Mouse (Mus musculus) stomach, postnatal 0 days (tissue): ENCODE data around the gene Rbak.

Source experiments
- CTCF ChIP-seq: IDR thresholded peaks from 2 replicates; pipeline ENCODE4 v1.5.1; 2016; ENCODE audit warnings: antibody characterized with exemption, low read depth, mild to moderate bottlenecking, moderate library complexity
- EP300 ChIP-seq: optimal IDR thresholded peaks from 2 replicates; pipeline ENCODE3; 2016; ENCODE audit warnings: antibody characterized with exemption

- TF ChIP-seq CTCF = peak; percentile 47
- no peak for TF ChIP-seq EP300
Measured at GRCm38 (mm10) chr5:143165508-143166070, 15.0 kb downstream of the Rbak start.
